Mouse (Mus musculus) brain, adult 10 weeks (tissue): Measurements from ENCODE around the gene Mmachc. TPM values are rescaled to one million over a fixed set of nuclear protein-coding genes. Genes with fewer than 3 reads are reported as not detected.

Experiments
- polyA plus RNA-seq: library from polyadenylated mRNA; stranded (reverse); fragments of 350-450 nt; fragmentation: Illumina TruSeq; extraction: RNeasy Lipid Tissue Mini Kit (QIAGEN cat#74804); gene quantifications from one replicate; pipeline ENCODE4 v1.2.3, GENCODE M21; 2015; ENCODE audit warnings: low read depth, low replicate concordance

Gene Mmachc
- polyA plus RNA-seq = 19.7 TPM

GRCm38 (mm10) chr4:116708201-116708764 lies at the start of gene Mmachc, which contains the start of gene Ccdc163:
TSS of gene Mmachc (minus strand) at chr4:116708406.
TSS of gene Ccdc163 (plus strand) at chr4:116708509.

GRCm38 (mm10) chr4:116720343-116721097 lies 12.3 kb upstream of the Mmachc start, which contains the start of gene Tesk2:
TSS of gene Tesk2 (plus strand) at chr4:116720948.

GRCm38 (mm10) chr4:116685402-116686061 lies 22.7 kb downstream of the Mmachc start, which contains the start of gene Prdx1:
TSS of gene Prdx1 (plus strand) at chr4:116685544.

Other genes with a start within 250 kb of the Mmachc start
- gene Mast2, start 244.2 kb downstream of the Mmachc start, polyA plus RNA-seq = 57.2 TPM
- gene Ipp, start 200.9 kb downstream of the Mmachc start, polyA plus RNA-seq = 14.1 TPM
- 15.0 TPM for gene Tmem69, start 152.5 kb downstream of the Mmachc start, polyA plus RNA-seq
- 29.4 TPM for gene Gpbp1l1, start 150.7 kb downstream of the Mmachc start, polyA plus RNA-seq
- 3.6 TPM for gene Ccdc17, start 111.8 kb downstream of the Mmachc start, polyA plus RNA-seq
- 22.9 TPM for gene Nasp, start 80.5 kb downstream of the Mmachc start, polyA plus RNA-seq
- 595 TPM for gene Akr1a1, start 56.7 kb downstream of the Mmachc start, polyA plus RNA-seq
- gene Prdx1, start 22.9 kb downstream of the Mmachc start, polyA plus RNA-seq = 388 TPM
- 9.7 TPM for gene Ccdc163, start 103 bp upstream of the Mmachc start, polyA plus RNA-seq
- 5.9 TPM for gene Tesk2, start 12.5 kb upstream of the Mmachc start, polyA plus RNA-seq
- gene Toe1, start 99.2 kb upstream of the Mmachc start, polyA plus RNA-seq = 17.2 TPM
- gene Mutyh, start 99.3 kb upstream of the Mmachc start, polyA plus RNA-seq = 4.6 TPM
- gene Hpdl, start 113.3 kb upstream of the Mmachc start, polyA plus RNA-seq = 2.0 TPM
- gene Zswim5, start 169.0 kb upstream of the Mmachc start, polyA plus RNA-seq = 7.0 TPM